Mouse (Mus musculus): Measurements from ENCODE around the gene Gdf7. TPM values are rescaled to one million over a fixed set of nuclear protein-coding genes. Genes with fewer than 3 reads are reported as not detected.

Gdf7 gene
- total and polyA plus RNA-seq, 3 experiments: not detected

- peaks cover 8% of the 10 kb centered on the region; the same call in 1 of the 2 replicates for H3K27me3 ChIP-seq (ENCODE audit: insufficient read depth, low read length)
- ATAC-seq (ENCODE audit: extremely low read depth, insufficient number of reproducible peaks, low FRiP score, poor library complexity, severe bottlenecking): peak; percentile 73
- peak; percentile 53 for DNase-seq (ENCODE audit: low spot score)
- no peaks in the 10 kb centered on the region; the same call in 1 of the 2 replicates for H3K9me3 ChIP-seq (replicated peaks)
- H3K4me3 ChIP-seq (ENCODE audit: low read depth, low read length): peak within 1 kb of the TSS; percentile 82
- TF ChIP-seq CTCF (IDR thresholded peaks at IDR 0.05; ENCODE audit: low read depth, low read length): peak; percentile 81
- no peak for TF ChIP-seq POLR2AphosphoS5 (IDR thresholded peaks at IDR 0.05; ENCODE audit: insufficient replicate concordance, low read depth, low read length)
- no peak for TF ChIP-seq GATA1 (IDR thresholded peaks at IDR 0.05; ENCODE audit: borderline replicate concordance, low read length)
- TF ChIP-seq GATA2 (IDR thresholded peaks at IDR 0.05; ENCODE audit: borderline replicate concordance, low read depth, low read length): no peak
- peaks cover 38% of the 10 kb centered on the region for H3K36me3 ChIP-seq (replicated peaks)
- H3K4me1 ChIP-seq (ENCODE audit: insufficient read depth, low read depth, low read length): peaks cover 35% of the 10 kb centered on the region
These were observed 11.6 kb upstream of the Gdf7 start, which contains the start of gene Hs1bp3 for GRCm38 (mm10) chr12:8313270-8313771. TSS of gene Hs1bp3 (plus strand) at chr12:8313432.

DNA sequence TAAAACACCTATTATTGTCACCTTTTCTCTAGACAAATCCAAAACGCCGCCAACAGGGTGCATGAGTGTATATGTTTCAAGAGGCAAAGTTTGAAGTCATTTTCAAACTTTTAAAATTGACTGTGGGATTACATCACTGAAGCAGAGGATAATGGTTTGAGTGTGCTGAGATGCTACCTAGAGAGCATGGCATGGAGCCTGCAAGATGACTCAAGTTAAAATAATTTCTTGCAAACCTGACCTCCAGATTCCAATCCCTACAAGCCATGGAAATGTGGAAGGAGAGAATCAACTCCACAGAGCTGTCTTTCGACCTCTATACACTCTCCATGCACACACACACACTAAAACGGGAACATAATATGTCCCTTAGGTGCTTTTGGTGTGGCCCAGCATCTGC, 10.5 kb upstream of the Gdf7 start:
- TF ChIP-seq TAL1 (conservative IDR thresholded peaks at IDR 0.05; ENCODE audit: low read depth, low read length) (no peak), CTCF (IDR thresholded peaks at IDR 0.05; ENCODE audit: low read depth, low read length) (no peak), POLR2AphosphoS5 (IDR thresholded peaks at IDR 0.05; ENCODE audit: insufficient replicate concordance, low read depth, low read length) (no peak), GATA2 (IDR thresholded peaks at IDR 0.05; ENCODE audit: borderline replicate concordance, low read depth, low read length) (no peak)
- DNase-seq (ENCODE audit: low spot score) (no peak), ATAC-seq (ENCODE audit: extremely low read depth, insufficient number of reproducible peaks, low FRiP score, poor library complexity, severe bottlenecking) (no peak)
- Histone ChIP-seq H3K36me3 (replicated peaks) (peaks cover 27% of the 10 kb centered on the region), H3K4me3 (ENCODE audit: low read depth, low read length) (no peak overlapping the region), H3K4me1 (ENCODE audit: insufficient read depth, low read depth, low read length) (peaks cover 35% of the 10 kb centered on the region), H3K9me3 (replicated peaks) (no peaks in the 10 kb centered on the region; the same call in 1 of the 2 replicates), H3K27me3 (ENCODE audit: insufficient read depth, low read length) (peaks cover 8% of the 10 kb centered on the region; the same call in 1 of the 2 replicates)

- Histone ChIP-seq H3K27me3 (ENCODE audit: insufficient read depth, low read length) (peaks cover 8% of the 10 kb centered on the region; the same call in 1 of the 2 replicates), H3K9me3 (replicated peaks) (no peaks in the 10 kb centered on the region; the same call in 1 of the 2 replicates), H3K4me1 (ENCODE audit: insufficient read depth, low read depth, low read length) (peaks cover 34% of the 10 kb centered on the region), H3K36me3 (replicated peaks) (peaks cover 17% of the 10 kb centered on the region), H3K4me3 (ENCODE audit: low read depth, low read length) (no peak overlapping the region)
- ATAC-seq (ENCODE audit: extremely low read depth, insufficient number of reproducible peaks, low FRiP score, poor library complexity, severe bottlenecking): no peak
- DNase-seq (ENCODE audit: low spot score): no peak
- TF ChIP-seq GATA1 (IDR thresholded peaks at IDR 0.05; ENCODE audit: borderline replicate concordance, low read length): no peak
- TF ChIP-seq GATA2 (IDR thresholded peaks at IDR 0.05; ENCODE audit: borderline replicate concordance, low read depth, low read length): no peak
- TF ChIP-seq TAL1 (conservative IDR thresholded peaks at IDR 0.05; ENCODE audit: low read depth, low read length): no peak
- TF ChIP-seq CTCF (IDR thresholded peaks at IDR 0.05; ENCODE audit: low read depth, low read length): no peak
- TF ChIP-seq POLR2AphosphoS5 (IDR thresholded peaks at IDR 0.05; ENCODE audit: insufficient replicate concordance, low read depth, low read length): no peak
These were observed 9.2 kb upstream of the Gdf7 start for GRCm38 (mm10) chr12:8310992-8311391.

DNA sequence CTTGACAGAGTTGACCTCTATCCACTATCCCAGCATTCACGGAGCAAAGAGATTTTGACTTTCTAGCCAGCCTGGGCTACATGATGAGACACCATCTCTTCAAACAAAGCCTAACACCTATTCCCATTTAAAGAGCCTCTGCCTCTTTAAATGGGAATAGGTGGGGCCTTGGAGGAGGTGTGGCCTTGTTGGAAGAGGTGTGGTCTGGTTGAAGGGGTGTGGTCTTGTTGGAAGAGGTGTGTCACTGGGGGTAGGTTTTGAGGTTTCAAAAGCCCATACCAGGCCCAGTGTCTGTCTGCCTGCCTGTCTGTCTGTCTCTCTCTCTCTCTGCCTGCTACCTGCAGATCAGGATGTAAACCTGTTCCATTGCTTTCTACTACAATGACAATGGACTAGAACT, 5.2 kb upstream of the Gdf7 start:
- Histone ChIP-seq H3K9me3 (replicated peaks) (peaks cover 5% of the 10 kb centered on the region; the same call in 1 of the 2 replicates), H3K4me1 (ENCODE audit: insufficient read depth, low read depth, low read length) (peaks cover 3% of the 10 kb centered on the region; the same call in 1 of the 2 replicates), H3K4me3 (ENCODE audit: low read depth, low read length) (no peak overlapping the region), H3K27me3 (ENCODE audit: insufficient read depth, low read length) (peaks cover 11% of the 10 kb centered on the region), H3K36me3 (replicated peaks) (no peaks in the 10 kb centered on the region)
- no peak for DNase-seq (ENCODE audit: low spot score)
- no peak for TF ChIP-seq POLR2AphosphoS5 (IDR thresholded peaks at IDR 0.05; ENCODE audit: insufficient replicate concordance, low read depth, low read length)
- no peak for TF ChIP-seq GATA2 (IDR thresholded peaks at IDR 0.05; ENCODE audit: borderline replicate concordance, low read depth, low read length)
- TF ChIP-seq GATA1 (IDR thresholded peaks at IDR 0.05; ENCODE audit: borderline replicate concordance, low read length): no peak
- no peak for TF ChIP-seq TAL1 (conservative IDR thresholded peaks at IDR 0.05; ENCODE audit: low read depth, low read length)
- no peak for TF ChIP-seq CTCF (IDR thresholded peaks at IDR 0.05; ENCODE audit: low read depth, low read length)
- no peak; the same call in 1 of the 2 replicates for ATAC-seq (ENCODE audit: extremely low read depth, insufficient number of reproducible peaks, low FRiP score, poor library complexity, severe bottlenecking)

GRCm38 (mm10) chr12:8306432-8306831, 4.7 kb upstream of the Gdf7 start:
- ATAC-seq (ENCODE audit: extremely low read depth, insufficient number of reproducible peaks, low FRiP score, poor library complexity, severe bottlenecking): no peak; the same call in 1 of the 2 replicates
- TF ChIP-seq TAL1 (conservative IDR thresholded peaks at IDR 0.05; ENCODE audit: low read depth, low read length) (no peak), CTCF (IDR thresholded peaks at IDR 0.05; ENCODE audit: low read depth, low read length) (peak; percentile 77)
- H3K4me3 ChIP-seq (ENCODE audit: low read depth, low read length): no peak overlapping the region
- peaks cover 8% of the 10 kb centered on the region; the same call in 1 of the 2 replicates for H3K9me3 ChIP-seq (replicated peaks)
- H3K27me3 ChIP-seq (ENCODE audit: insufficient read depth, low read length): peaks cover 12% of the 10 kb centered on the region
- peak; percentile 42 for DNase-seq (ENCODE audit: low spot score)
- H3K36me3 ChIP-seq (replicated peaks): no peaks in the 10 kb centered on the region
- H3K4me1 ChIP-seq (ENCODE audit: insufficient read depth, low read depth, low read length): peaks cover 3% of the 10 kb centered on the region; the same call in 1 of the 2 replicates

- DNase-seq (ENCODE audit: low spot score): no peak
- H3K27me3 ChIP-seq (ENCODE audit: insufficient read depth, low read length): peaks cover 8% of the 10 kb centered on the region
- H3K36me3 ChIP-seq (replicated peaks): no peaks in the 10 kb centered on the region
- peaks cover 14% of the 10 kb centered on the region; the same call in 1 of the 2 replicates for H3K9me3 ChIP-seq (replicated peaks)
- TF ChIP-seq GATA2 (IDR thresholded peaks at IDR 0.05; ENCODE audit: borderline replicate concordance, low read depth, low read length): no peak
- no peak for TF ChIP-seq POLR2AphosphoS5 (IDR thresholded peaks at IDR 0.05; ENCODE audit: insufficient replicate concordance, low read depth, low read length)
- no peak for TF ChIP-seq TAL1 (conservative IDR thresholded peaks at IDR 0.05; ENCODE audit: low read depth, low read length)
- no peak for TF ChIP-seq CTCF (IDR thresholded peaks at IDR 0.05; ENCODE audit: low read depth, low read length)
- TF ChIP-seq GATA1 (IDR thresholded peaks at IDR 0.05; ENCODE audit: borderline replicate concordance, low read length): no peak
- no peak overlapping the region for H3K4me3 ChIP-seq (ENCODE audit: low read depth, low read length)
- peaks cover 3% of the 10 kb centered on the region; the same call in 1 of the 2 replicates for H3K4me1 ChIP-seq (ENCODE audit: insufficient read depth, low read depth, low read length)
- no peak for ATAC-seq (ENCODE audit: extremely low read depth, insufficient number of reproducible peaks, low FRiP score, poor library complexity, severe bottlenecking)
These were observed 3.5 kb upstream of the Gdf7 start for GRCm38 (mm10) chr12:8305258-8305657.
